Mouse (Mus musculus) kidney, adult 2 months (tissue): ENCODE results near the gene Abat. TPM values are rescaled to one million over a fixed set of nuclear protein-coding genes. Genes with fewer than 3 reads are reported as not detected.
A peak's percentile ranks its signal among the peaks of the same experiment; 100 is the strongest.

ENCODE experiments used
- DNase-seq: peaks from one replicate; pipeline ENCODE4 v3.0.0; 2021
- H3K27ac ChIP-seq: fragments of 200-500 bp; 2 replicates; pipeline ENCODE4 v1.5.1; 2012; ENCODE audit warnings: low read depth, low read length, control low read depth, inconsistent platforms; ENCODE audit not compliant: insufficient read depth
- H3K27me3 ChIP-seq: fragments of 200-500 bp; replicated peaks from 2 replicates; pipeline ENCODE4 v1.6.1; 2012; ENCODE audit warnings: mild to moderate bottlenecking, moderate library complexity, low read length, inconsistent platforms; ENCODE audit not compliant: control insufficient read depth, insufficient read depth
- H3K36me3 ChIP-seq: fragments of 200-500 bp; 2 replicates; pipeline ENCODE4 v1.6.1; 2012; ENCODE audit warnings: mild to moderate bottlenecking, moderate library complexity, low read length, inconsistent platforms; ENCODE audit not compliant: control insufficient read depth, insufficient read depth
- H3K4me1 ChIP-seq: fragments of 200-500 bp; 2 replicates; pipeline ENCODE4 v1.6.1; 2011; ENCODE audit warnings: low read length; ENCODE audit not compliant: control insufficient read depth, insufficient read depth
- H3K4me3 ChIP-seq: fragments of 200-500 bp; 2 replicates; pipeline ENCODE4 v1.5.1; 2011; ENCODE audit warnings: mild to moderate bottlenecking, low read depth, low read length, control low read depth; ENCODE audit not compliant: insufficient read depth
- CTCF ChIP-seq: fragments of 200-500 bp; conservative IDR thresholded peaks from 2 replicates; pipeline ENCODE4 v1.5.1; 2011; ENCODE audit warnings: low read depth, mild to moderate bottlenecking, control low read depth, low read length, moderate library complexity, mixed read lengths; ENCODE audit not compliant: insufficient read depth, insufficient read length
- POLR2A ChIP-seq: fragments of 200-500 bp; IDR thresholded peaks from one replicate; pipeline ENCODE4 v1.6.1; 2011; ENCODE audit warnings: low read depth, low read length, control low read depth
- WGBS: fragments of 180-500 bp; shearing (Covaris S2); methylation state at CpG from one replicate; pipeline ENCODE4 v1.1.7; 2018; 5-methylcytosine and 5-hydroxymethylcytosine counted together
- polyA plus RNA-seq: library from polyadenylated mRNA; depleted of rRNA; stranded (reverse); fragments of >200 nt; gene quantifications from 2 replicates; pipeline ENCODE4 v1.2.3, GENCODE M21; 2012

The Abat gene
- polyA plus RNA-seq, 1 experiment: 267 TPM

DNA sequence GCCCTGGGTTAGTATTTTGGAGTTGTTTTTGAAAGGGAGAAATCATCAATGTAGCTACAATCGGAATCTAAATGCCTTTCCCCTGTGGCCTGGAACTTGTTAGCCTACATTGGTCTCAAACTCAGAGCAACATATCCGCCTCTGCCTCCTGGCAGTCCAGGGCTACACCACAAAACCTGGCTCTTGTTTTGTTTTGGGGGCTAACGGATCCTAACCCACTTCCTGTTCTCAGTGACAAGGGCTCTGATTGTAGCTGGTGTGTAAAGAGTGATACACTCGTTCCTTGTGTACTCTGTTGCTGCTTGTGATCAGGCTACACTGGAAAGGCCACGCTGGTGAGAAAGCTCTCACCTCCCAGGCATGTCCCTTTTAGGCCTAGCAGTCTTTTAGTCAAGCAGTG is 118.2 kb downstream of the Abat start:
- Histone ChIP-seq H3K27me3 (no peaks in the 10 kb centered on the region), H3K27ac (no peak overlapping the region), H3K4me3 (no peak overlapping the region), H3K36me3 (no peaks in the 10 kb centered on the region), H3K4me1 (no peaks in the 10 kb centered on the region)
- 90% methylated on average over 5 of the region's 5 CpGs for WGBS
- TF ChIP-seq CTCF (no peak), POLR2A (no peak)
- no peak for DNase-seq

DNA sequence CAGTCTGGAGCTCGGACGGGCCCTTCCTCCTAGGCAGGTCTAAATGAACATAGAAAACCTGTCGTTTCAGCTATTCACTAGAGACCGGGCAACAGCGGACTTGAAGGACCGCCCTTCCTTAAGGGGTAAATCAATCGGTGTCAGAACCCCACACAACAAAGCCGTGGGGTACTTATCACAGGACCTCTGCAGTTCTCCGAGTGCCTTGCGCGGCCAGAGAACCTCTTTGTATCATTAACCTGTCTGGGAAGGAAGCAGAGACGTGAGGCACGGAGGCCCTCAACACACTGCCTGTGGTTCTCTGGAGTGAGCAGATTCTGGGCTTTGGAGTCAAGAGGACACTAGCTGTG is 123.6 kb downstream of the Abat start:
- H3K27ac ChIP-seq: peak overlapping the region; percentile 66
- peak overlapping the region; percentile 91 for H3K4me3 ChIP-seq
- no peak for TF ChIP-seq POLR2A
- no peak for TF ChIP-seq CTCF
- H3K4me1 ChIP-seq: no peaks in the 10 kb centered on the region; the same call in 1 of the 2 replicates
- under 1% methylated on average over 13 of the region's 13 CpGs for WGBS
- no peak for DNase-seq
- no peaks in the 10 kb centered on the region for H3K36me3 ChIP-seq
- H3K27me3 ChIP-seq: no peaks in the 10 kb centered on the region

DNA sequence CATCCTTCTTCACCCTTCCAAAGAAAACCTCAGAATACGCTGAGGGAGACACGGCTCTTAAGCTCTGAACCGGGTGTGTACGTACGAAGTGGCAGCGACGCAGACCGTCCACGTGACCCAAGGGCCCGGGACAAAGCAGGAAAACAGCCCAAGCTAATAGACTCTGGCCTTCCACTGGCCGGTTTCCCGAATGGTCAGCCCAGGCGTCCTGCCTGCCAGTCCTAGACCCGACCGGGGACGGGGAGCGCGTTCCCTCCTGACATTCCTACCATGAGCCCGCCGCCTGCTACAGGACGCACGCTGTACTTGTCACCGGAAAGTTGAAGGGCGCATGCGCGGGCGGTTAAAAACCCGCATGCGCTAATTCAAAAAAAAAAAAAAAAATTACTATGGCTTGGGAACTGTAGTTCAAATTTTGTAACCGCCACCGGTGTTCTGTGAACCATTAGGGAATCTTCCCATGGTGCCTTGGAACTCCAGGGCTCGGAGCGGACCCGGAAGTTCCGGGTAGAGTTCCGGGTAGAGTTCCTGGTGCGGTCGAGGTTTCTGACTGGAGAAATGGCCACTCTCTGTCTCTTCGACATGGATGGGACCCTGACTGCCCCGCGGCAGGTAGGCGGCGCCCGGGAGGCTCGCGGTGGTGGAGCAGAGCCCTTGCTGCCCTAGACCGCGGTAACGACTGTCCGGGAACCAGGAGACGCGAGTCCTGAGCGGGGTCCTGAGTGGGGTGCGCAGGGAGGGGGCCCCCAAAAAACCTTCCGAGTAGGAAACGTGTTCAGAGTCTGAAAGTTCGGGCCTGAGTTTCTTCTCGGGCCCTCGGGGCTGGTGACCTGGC is 124.2 kb downstream of the Abat start, which contains the start of the genes Pmm2 and Tmem186:
Pmm2 (plus strand) TSS at position 458 of the 835 bp plus-strand sequence.
Tmem186 (minus strand) TSS at position 496 of the 835 bp plus-strand sequence.
- under 1% methylated on average over 59 of the region's 59 CpGs for WGBS
- peak within 1 kb of the TSS; percentile 91 for H3K4me3 ChIP-seq

DNA sequence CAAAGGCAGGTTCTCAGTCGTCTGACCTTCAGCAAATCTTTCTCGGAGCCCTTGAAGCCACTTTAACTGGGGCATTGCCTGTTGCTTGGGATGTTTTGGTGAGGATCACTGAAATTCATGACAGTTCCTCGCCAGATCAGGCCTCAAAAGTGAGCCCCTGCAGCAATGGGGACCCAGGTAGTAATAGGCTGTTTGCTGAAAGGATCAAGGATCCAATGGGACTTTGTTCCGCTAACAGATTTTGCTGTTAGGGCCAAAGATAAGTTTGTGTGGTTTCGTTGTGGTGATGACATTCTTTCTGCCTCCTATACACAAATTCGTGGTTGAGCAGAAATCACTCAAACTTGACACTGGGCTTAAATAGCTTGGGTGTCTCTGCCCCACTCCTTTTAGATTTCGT is 124.9 kb downstream of the Abat start:
- H3K27ac ChIP-seq: peak overlapping the region; percentile 73; the same call in 1 of the 2 replicates
- TF ChIP-seq CTCF (no peak), POLR2A (no peak)
- H3K36me3 ChIP-seq: no peaks in the 10 kb centered on the region
- 30% methylated on average over 7 of the region's 7 CpGs for WGBS
- H3K4me3 ChIP-seq: peak overlapping the region; percentile 91
- DNase-seq: no peak
- H3K27me3 ChIP-seq: no peaks in the 10 kb centered on the region
- H3K4me1 ChIP-seq: no peaks in the 10 kb centered on the region; the same call in 1 of the 2 replicates

More for the DNA sequence above, 124.2 kb downstream of the Abat start, which contains the start of the genes Pmm2 and Tmem186:
- Histone ChIP-seq H3K27ac (peak within 1 kb of the TSS; percentile 73), H3K27me3 (no peaks in the 10 kb centered on the region), H3K36me3 (no peaks in the 10 kb centered on the region), H3K4me1 (no peaks in the 10 kb centered on the region; the same call in 1 of the 2 replicates)
- DNase-seq: peak; percentile 95
- TF ChIP-seq CTCF (no peak), POLR2A (peak; percentile 17)

DNA sequence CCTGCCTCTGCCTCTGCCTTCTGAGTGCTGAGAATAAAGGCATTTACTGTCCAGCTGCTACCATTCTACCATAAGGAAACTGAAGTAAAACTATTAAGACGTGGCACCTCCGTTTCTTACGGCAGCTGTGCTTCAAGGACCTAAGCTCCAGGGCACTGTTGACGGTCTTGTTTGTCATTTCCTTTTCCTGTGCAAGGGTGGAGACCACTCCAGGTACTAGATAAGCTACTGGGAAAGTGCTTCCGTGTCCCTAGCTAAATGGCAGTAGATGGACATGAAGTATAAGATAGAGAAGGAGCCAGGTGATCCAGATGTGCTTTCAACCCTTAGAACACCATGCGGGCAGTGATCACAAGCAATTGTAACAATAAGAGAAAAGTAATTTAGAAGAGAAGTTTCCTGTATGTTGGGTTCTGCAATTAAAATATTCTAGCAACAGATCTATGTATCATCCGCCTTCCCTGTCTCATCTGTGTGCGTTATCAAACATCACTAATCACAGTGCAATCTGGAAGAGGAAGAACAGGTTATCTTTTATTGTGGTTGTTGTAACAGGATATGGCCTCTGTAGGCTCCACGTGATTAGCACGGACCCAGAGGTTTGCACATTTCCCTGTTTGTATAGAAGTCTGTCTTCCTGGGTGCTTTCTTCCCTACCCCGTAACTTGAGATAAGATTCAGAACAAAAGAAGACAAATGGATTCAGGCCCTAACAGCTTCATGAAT is 126.4 kb downstream of the Abat start:
- no peaks in the 10 kb centered on the region for H3K27me3 ChIP-seq
- H3K36me3 ChIP-seq: no peaks in the 10 kb centered on the region; the same call in 1 of the 2 replicates
- WGBS: 66% methylated on average over 11 of the region's 11 CpGs
- no peak for DNase-seq
- TF ChIP-seq CTCF: no peak
- TF ChIP-seq POLR2A: no peak
- no peak overlapping the region for H3K4me3 ChIP-seq
- H3K4me1 ChIP-seq: no peaks in the 10 kb centered on the region; the same call in 1 of the 2 replicates
- no peak overlapping the region for H3K27ac ChIP-seq

DNA sequence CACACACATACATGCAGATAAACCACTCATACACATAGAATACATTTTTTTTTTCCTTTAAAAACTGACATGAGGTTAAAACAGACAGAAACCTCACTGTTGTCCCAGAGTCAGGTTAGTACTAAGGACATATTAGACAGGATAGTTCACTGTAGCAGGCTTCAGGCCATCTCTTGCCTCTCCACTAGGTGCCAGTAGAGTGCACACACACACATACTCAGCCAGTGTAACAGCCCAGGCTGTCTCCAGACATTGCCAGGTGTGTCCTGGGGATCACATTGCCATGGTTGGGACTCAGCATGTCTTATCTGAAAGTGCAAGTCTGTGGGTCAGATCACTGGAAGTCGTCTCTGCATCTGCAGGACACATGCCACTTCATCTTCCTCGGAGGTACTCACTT is 130.6 kb downstream of the Abat start:
- peak; percentile 93 for TF ChIP-seq CTCF
- TF ChIP-seq POLR2A: no peak
- Histone ChIP-seq H3K27ac (no peak overlapping the region), H3K36me3 (peaks cover 8% of the 10 kb centered on the region; the same call in 1 of the 2 replicates), H3K4me3 (no peak overlapping the region), H3K4me1 (no peaks in the 10 kb centered on the region), H3K27me3 (no peaks in the 10 kb centered on the region)
- peak; percentile 76 for DNase-seq
- 72% methylated on average over 2 of the region's 2 CpGs for WGBS

DNA sequence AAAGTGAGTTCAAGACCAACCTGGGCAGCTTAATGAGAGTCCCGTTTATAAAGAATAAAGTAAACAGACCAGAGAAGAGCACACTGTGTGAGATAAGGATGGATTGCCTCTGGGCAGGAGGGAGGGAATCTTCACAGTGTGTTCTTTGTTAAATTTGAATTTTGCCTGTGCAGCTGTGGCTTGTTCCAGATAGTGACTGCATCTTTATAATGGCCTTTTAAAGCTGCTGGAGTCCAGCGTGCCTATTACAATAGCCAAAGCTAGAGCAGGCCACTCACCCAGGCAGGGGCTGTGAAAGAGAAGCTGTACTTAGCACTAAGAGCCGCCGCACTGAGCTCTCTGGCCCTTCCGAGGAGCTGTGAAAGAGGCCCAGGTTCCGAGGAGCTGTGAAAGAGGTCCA is 132.3 kb downstream of the Abat start:
- Histone ChIP-seq H3K4me1 (no peaks in the 10 kb centered on the region), H3K4me3 (no peak overlapping the region), H3K36me3 (peaks cover 8% of the 10 kb centered on the region; the same call in 1 of the 2 replicates), H3K27me3 (no peaks in the 10 kb centered on the region), H3K27ac (no peak overlapping the region)
- TF ChIP-seq POLR2A: no peak
- TF ChIP-seq CTCF: no peak
- WGBS: 88% methylated on average over 6 of the region's 6 CpGs
- DNase-seq: no peak
